Mouse (Mus musculus): ENCODE measurements around the gene Stra8. TPM values are rescaled to one million over a fixed set of nuclear protein-coding genes. Genes with fewer than 3 reads are reported as not detected.

Stra8 gene
- polyA plus RNA-seq (2015; fragmentation: Nextera tagmentation; extraction: Ambion mirVana) = not detected in 2 replicates

DNA sequence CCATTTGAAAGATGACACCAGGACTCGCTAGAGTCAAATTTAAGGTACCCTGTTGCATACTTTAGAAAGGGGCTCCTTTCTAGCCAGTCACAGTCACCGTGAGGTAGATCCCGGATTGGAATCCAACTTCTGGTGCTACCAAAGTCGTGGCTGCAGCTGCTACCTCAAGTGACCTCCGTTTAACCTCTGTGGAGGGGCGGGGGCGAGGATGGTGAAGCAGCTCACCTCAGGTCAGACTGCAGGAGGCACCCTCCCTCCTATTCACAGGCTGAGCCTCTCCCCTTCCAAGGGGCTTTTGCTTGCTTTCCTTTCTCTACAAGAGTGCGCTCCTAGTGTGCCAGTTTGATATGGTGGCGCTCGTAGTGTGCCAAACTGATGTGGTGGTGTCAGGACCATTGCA is at the start of gene Stra8:
Gene Stra8 (plus strand): TSS at position 208 of the 400 bp plus-strand sequence.
- Histone ChIP-seq H3K4me2 (ENCODE audit: low read length) (no peak within 1 kb of the TSS), H3K4me1 (ENCODE audit: control insufficient read depth, insufficient read depth, low read length) (no peaks in the 10 kb centered on the region), H3K27me3 (ENCODE audit: control insufficient read depth, insufficient read depth, low read depth, low read length) (no peaks in the 10 kb centered on the region), H3K4me3 (ENCODE audit: low read depth, low read length) (no peak within 1 kb of the TSS), H3K9me3 (replicated peaks; ENCODE audit: control insufficient read depth, low read length, poor library complexity, severe bottlenecking) (no peaks in the 10 kb centered on the region), H3K36me3 (ENCODE audit: control insufficient read depth, insufficient read depth, low read length) (no peaks in the 10 kb centered on the region), H3K27ac (ENCODE audit: low read length) (no peak within 1 kb of the TSS), H3K9ac (ENCODE audit: low read depth, low read length) (no peak within 1 kb of the TSS)
- no peak for ATAC-seq
- 54% methylated on average over 10 of the region's 10 CpGs for WGBS

DNA sequence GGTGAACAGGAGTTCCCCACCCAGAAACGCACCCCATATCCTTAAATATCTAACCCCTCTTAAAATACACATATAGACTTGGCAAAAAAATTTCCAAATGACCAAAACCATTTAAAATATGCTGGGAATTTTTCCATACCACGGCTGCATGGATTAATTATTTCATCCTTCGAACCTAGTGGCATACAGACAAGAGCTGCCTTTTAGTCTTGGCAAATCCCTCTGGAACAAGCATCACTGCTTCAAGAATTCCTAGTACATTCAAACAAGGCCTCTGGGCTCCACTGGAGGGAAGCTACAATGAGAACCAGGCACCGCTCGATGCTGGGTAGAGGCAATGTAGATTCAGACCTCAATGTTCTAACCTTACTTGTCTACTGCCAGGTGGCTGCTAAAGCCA is 49.2 kb upstream of the Stra8 start:
- 72% methylated on average over 5 of the region's 5 CpGs for WGBS

DNA sequence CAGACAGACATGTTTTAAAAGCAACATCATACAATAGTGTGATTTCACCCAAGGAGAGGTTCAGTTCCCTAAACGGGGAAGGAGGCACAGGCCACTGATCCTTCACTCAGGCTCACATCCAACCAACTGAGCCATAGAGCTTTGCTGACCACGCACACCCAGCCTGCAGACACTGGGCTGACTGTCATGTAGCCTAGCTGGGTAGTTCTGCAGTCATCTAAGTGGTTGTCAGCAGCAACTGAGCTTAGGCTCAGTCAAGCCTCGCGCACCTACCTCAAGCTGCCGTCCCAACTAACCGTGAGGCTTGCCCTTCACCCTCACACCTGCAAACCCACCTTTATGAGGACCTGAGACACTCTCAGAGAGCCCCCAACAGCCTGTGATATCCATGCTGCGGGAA is 48.0 kb upstream of the Stra8 start:
- Histone ChIP-seq H3K4me3 (ENCODE audit: low read depth, low read length) (no peak overlapping the region), H3K27ac (ENCODE audit: low read length) (no peak overlapping the region), H3K36me3 (ENCODE audit: control insufficient read depth, insufficient read depth, low read length) (no peaks in the 10 kb centered on the region), H3K9ac (ENCODE audit: low read depth, low read length) (no peak overlapping the region), H3K9me3 (replicated peaks; ENCODE audit: control insufficient read depth, low read length, poor library complexity, severe bottlenecking) (no peaks in the 10 kb centered on the region), H3K4me1 (ENCODE audit: control insufficient read depth, insufficient read depth, low read length) (peaks cover 7% of the 10 kb centered on the region), H3K4me2 (ENCODE audit: low read length) (no peak overlapping the region), H3K27me3 (ENCODE audit: control insufficient read depth, insufficient read depth, low read depth, low read length) (no peaks in the 10 kb centered on the region)
- ATAC-seq = no peak
- 89% methylated on average over 7 of the region's 7 CpGs for WGBS

More for the DNA sequence above, 49.2 kb upstream of the Stra8 start:
- H3K4me2 ChIP-seq (ENCODE audit: low read length) = no peak overlapping the region
- no peaks in the 10 kb centered on the region for H3K36me3 ChIP-seq (ENCODE audit: control insufficient read depth, insufficient read depth, low read length)
- H3K27me3 ChIP-seq (ENCODE audit: control insufficient read depth, insufficient read depth, low read depth, low read length) = no peaks in the 10 kb centered on the region
- no peak for ATAC-seq
- no peak overlapping the region for H3K27ac ChIP-seq (ENCODE audit: low read length)
- H3K4me1 ChIP-seq (ENCODE audit: control insufficient read depth, insufficient read depth, low read length) = no peaks in the 10 kb centered on the region
- H3K9me3 ChIP-seq (replicated peaks; ENCODE audit: control insufficient read depth, low read length, poor library complexity, severe bottlenecking) = no peaks in the 10 kb centered on the region
- no peak overlapping the region for H3K9ac ChIP-seq (ENCODE audit: low read depth, low read length)
- no peak overlapping the region for H3K4me3 ChIP-seq (ENCODE audit: low read depth, low read length)

DNA sequence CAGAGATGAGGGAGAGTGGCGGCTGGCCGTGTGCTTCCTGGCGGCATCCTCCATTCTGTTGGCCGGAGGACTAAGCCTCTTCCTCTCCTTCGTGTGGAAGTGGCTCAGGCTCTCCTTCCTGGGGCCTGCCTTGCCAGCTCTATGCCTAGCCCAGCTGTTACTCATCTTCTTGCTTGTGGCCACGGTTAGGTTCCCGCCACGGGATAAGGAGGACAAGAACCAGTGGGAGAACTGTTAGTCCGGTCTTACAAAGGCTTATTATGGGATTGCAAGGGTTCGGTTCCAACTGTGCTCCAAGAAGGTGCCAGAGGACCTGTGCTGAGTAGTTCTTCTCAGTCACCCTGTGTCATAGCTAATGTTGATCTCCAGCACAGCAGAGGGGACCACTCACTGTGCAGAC is 47.1 kb upstream of the Stra8 start:
- H3K4me3 ChIP-seq (ENCODE audit: low read depth, low read length) = no peak overlapping the region
- WGBS = 93% methylated on average over 9 of the region's 10 CpGs
- no peak overlapping the region for H3K9ac ChIP-seq (ENCODE audit: low read depth, low read length)
- H3K27ac ChIP-seq (ENCODE audit: low read length) = no peak overlapping the region
- no peaks in the 10 kb centered on the region for H3K27me3 ChIP-seq (ENCODE audit: control insufficient read depth, insufficient read depth, low read depth, low read length)
- no peak for ATAC-seq
- H3K4me1 ChIP-seq (ENCODE audit: control insufficient read depth, insufficient read depth, low read length) = peaks cover 11% of the 10 kb centered on the region
- no peaks in the 10 kb centered on the region for H3K36me3 ChIP-seq (ENCODE audit: control insufficient read depth, insufficient read depth, low read length)
- no peaks in the 10 kb centered on the region for H3K9me3 ChIP-seq (replicated peaks; ENCODE audit: control insufficient read depth, low read length, poor library complexity, severe bottlenecking)
- H3K4me2 ChIP-seq (ENCODE audit: low read length) = no peak overlapping the region

DNA sequence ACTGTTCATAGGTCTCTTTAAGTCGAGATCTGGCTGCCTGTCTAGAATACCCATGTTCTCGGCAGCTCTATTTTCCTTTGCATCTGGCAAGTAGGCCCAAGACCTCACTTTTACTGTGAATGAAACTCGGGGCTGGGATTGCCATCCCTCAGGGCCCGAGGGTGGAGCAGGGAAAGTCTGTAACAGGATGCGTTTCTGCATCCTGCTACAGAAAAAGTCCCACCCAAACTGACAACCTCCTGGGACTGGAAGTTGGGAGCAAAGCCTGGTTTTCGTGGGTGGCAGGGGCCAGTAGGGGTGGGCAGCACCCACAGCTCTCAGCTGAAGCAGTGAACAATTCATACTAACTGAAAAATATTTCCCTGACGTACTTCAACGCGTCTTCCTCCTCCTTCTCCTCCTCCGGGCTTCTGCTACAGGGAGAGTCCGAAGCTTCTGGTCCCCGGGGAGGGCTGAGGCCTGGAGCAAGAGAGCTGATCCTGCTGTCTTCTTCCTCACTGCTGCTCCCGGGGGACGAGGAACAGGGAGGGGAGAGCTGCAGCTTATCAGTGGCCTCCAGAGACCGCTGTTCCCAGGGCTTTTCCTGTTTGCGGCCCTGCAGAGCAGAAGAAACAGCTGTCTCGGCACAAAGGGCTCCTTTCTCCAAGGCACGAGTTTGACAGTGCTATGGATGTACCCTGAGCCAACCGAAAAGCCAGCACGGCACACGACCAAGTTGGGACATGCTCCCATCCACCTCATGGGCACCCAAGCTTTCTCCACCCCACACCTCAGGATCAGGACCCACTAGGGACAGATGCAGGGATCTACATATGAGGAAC is 45.7 kb upstream of the Stra8 start:
- Histone ChIP-seq H3K4me3 (ENCODE audit: low read depth, low read length) (no peak overlapping the region), H3K27me3 (ENCODE audit: control insufficient read depth, insufficient read depth, low read depth, low read length) (no peaks in the 10 kb centered on the region), H3K4me2 (ENCODE audit: low read length) (no peak overlapping the region), H3K4me1 (ENCODE audit: control insufficient read depth, insufficient read depth, low read length) (peaks cover 17% of the 10 kb centered on the region), H3K36me3 (ENCODE audit: control insufficient read depth, insufficient read depth, low read length) (no peaks in the 10 kb centered on the region), H3K9me3 (replicated peaks; ENCODE audit: control insufficient read depth, low read length, poor library complexity, severe bottlenecking) (no peaks in the 10 kb centered on the region), H3K27ac (ENCODE audit: low read length) (peak overlapping the region; percentile 28; the same call in 1 of the 2 replicates), H3K9ac (ENCODE audit: low read depth, low read length) (peak overlapping the region; percentile 30; the same call in 1 of the 2 replicates)
- WGBS = 77% methylated on average over 21 of the region's 21 CpGs
- ATAC-seq = no peak

DNA sequence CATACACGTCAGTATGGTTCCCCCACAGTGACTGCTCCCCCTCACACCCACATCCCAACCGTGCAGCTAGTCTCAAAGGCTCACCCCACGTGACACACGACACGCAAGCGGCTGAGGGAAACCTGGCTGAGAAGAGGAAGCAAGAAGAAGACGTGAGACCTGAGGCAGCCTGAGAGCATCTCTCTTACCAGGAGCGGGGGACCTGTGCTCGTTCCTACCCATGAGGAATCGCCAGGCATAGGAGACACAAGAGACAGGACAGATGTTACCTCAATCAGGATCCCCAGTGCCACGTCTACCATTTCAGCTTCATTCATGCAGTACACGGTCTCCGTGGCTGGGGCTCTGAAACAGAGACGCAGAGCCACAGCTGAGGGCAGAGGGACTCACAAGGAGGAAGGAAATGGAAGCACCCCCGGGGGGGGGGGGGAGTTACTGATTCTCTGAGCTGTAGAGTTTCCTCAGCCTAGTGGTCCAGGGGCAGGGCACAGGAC is 44.6 kb upstream of the Stra8 start:
- Histone ChIP-seq H3K4me2 (ENCODE audit: low read length) (no peak overlapping the region), H3K9me3 (replicated peaks; ENCODE audit: control insufficient read depth, low read length, poor library complexity, severe bottlenecking) (no peaks in the 10 kb centered on the region), H3K27me3 (ENCODE audit: control insufficient read depth, insufficient read depth, low read depth, low read length) (no peaks in the 10 kb centered on the region), H3K4me3 (ENCODE audit: low read depth, low read length) (no peak overlapping the region), H3K27ac (ENCODE audit: low read length) (no peak overlapping the region), H3K36me3 (ENCODE audit: control insufficient read depth, insufficient read depth, low read length) (no peaks in the 10 kb centered on the region; the same call in 1 of the 2 replicates), H3K9ac (ENCODE audit: low read depth, low read length) (no peak overlapping the region), H3K4me1 (ENCODE audit: control insufficient read depth, insufficient read depth, low read length) (peaks cover 17% of the 10 kb centered on the region)
- no peak for ATAC-seq
- 87% methylated on average over 15 of the region's 15 CpGs for WGBS

DNA sequence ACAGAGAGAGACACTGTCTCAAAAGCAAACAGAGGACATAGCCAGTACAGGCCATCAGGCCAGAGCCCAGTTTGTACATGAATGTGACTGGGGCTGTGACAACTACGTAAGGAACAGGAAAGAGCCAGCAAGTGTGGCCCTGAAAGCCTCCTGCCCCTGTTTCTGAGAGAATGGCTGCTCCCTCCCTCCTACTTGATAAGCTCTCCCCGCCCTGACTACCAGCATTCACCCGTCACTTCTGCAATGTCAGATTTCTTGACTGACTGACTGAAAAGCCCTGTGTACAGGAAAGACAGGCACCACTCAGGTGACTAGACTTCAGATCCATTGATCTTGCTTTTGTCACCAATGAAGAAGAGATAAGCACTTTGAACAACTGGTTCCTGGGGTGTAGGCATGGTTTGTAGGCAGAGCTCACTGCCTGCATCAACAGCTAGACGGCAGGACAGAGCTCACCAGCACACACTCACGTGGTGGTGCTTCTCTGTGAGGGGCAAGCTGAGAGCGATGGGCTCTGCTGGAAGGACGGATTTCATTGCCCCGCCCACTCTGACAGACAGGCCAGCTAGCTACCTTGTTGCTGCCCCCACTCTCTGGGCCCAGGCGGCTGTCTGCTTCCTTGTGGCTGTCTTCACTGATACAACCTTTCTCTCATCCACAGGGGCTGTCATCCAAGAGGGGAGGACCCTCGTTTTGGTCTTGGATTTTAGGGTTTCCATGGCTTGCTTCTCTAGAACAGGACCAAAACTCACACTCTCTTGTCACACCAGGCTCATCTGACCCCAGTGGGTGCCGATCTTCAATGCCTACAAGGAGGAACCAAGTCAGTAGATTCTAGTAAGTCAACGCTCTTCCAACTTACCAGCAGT is 43.8 kb upstream of the Stra8 start:
- no peak overlapping the region for H3K27ac ChIP-seq (ENCODE audit: low read length)
- WGBS = 58% methylated on average over 12 of the region's 12 CpGs

DNA sequence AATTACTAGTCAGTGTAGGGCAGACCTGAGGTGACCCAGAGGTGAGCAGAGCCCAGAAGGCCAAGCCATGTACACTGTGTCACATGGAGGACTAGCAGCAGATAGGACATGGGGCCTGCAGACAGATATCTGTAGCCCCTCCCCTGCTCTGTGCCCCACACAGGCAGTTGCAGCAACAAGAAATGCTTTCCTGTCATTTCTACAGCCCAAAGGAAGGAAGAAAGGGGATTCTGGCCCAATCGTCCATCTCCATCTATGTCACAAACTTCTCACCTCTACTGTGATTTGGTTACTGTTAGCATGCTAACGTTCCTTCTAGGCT is 43.2 kb upstream of the Stra8 start:
- H3K9ac ChIP-seq (ENCODE audit: low read depth, low read length) = peak overlapping the region; percentile 86; the same call in 1 of the 2 replicates
- peak overlapping the region; percentile 74 for H3K4me2 ChIP-seq (ENCODE audit: low read length)
- H3K9me3 ChIP-seq (replicated peaks; ENCODE audit: control insufficient read depth, low read length, poor library complexity, severe bottlenecking) = no peaks in the 10 kb centered on the region
- WGBS = 41% methylated on average over 2 of the region's 2 CpGs
- ATAC-seq = 0 out of 2 replicates have a peak, but pooled peaks have one; percentile 26
- H3K4me1 ChIP-seq (ENCODE audit: control insufficient read depth, insufficient read depth, low read length) = peaks cover 17% of the 10 kb centered on the region
- H3K27ac ChIP-seq (ENCODE audit: low read length) = 0 out of 2 replicates have a peak overlapping the region, but pooled peaks have one; percentile 91
- peak overlapping the region; percentile 68 for H3K4me3 ChIP-seq (ENCODE audit: low read depth, low read length)
- peaks cover 6% of the 10 kb centered on the region; the same call in 1 of the 2 replicates for H3K36me3 ChIP-seq (ENCODE audit: control insufficient read depth, insufficient read depth, low read length)
- no peaks in the 10 kb centered on the region for H3K27me3 ChIP-seq (ENCODE audit: control insufficient read depth, insufficient read depth, low read depth, low read length)

More for the DNA sequence above, 43.8 kb upstream of the Stra8 start:
- no peaks in the 10 kb centered on the region for H3K27me3 ChIP-seq (ENCODE audit: control insufficient read depth, insufficient read depth, low read depth, low read length)
- peak overlapping the region; percentile 74; the same call in 1 of the 2 replicates for H3K4me2 ChIP-seq (ENCODE audit: low read length)
- no peak for ATAC-seq
- H3K9ac ChIP-seq (ENCODE audit: low read depth, low read length) = no peak overlapping the region
- peaks cover 17% of the 10 kb centered on the region for H3K4me1 ChIP-seq (ENCODE audit: control insufficient read depth, insufficient read depth, low read length)
- peaks cover 6% of the 10 kb centered on the region; the same call in 1 of the 2 replicates for H3K36me3 ChIP-seq (ENCODE audit: control insufficient read depth, insufficient read depth, low read length)
- H3K9me3 ChIP-seq (replicated peaks; ENCODE audit: control insufficient read depth, low read length, poor library complexity, severe bottlenecking) = no peaks in the 10 kb centered on the region
- no peak overlapping the region for H3K4me3 ChIP-seq (ENCODE audit: low read depth, low read length)

All from midbrain, embryonic 16.5 days (tissue).